Mouse (Mus musculus): ENCODE results near the gene Cfap43.

- TF ChIP-seq POLR2A (IDR thresholded peaks at IDR 0.05; ENCODE audit: control insufficient read depth, extremely low read depth, insufficient read depth, low read length, poor library complexity), result no peak
- no peak for TF ChIP-seq CTCF (IDR thresholded peaks at IDR 0.05; ENCODE audit: borderline replicate concordance, control insufficient read depth, extremely low read depth, insufficient read depth, low read length, poor library complexity)
Observed at GRCm38 (mm10) chr19:47795009-47795728, 123.9 kb downstream of the Cfap43 start.

Data from thymus, adult 2 months (tissue).